Mouse (Mus musculus) MEL (cell line): Measurements from ENCODE around the gene Alx3. TPM values are rescaled to one million over a fixed set of nuclear protein-coding genes. Genes with fewer than 3 reads are reported as not detected.

Source experiments
- DNase-seq: peaks from one replicate; pipeline ENCODE4 v3.0.0; 2011; ENCODE audit warnings: low read depth, low spot score
- H3K27ac ChIP-seq: 2 replicates; pipeline ENCODE4 v1.5.1; 2012; ENCODE audit warnings: low read depth, mild to moderate bottlenecking, control low read depth, low read length, moderate library complexity; ENCODE audit not compliant: control insufficient read depth
- H3K27me3 ChIP-seq, 2 experiments: fragments of 150-350 bp in 1 of 2; sonication (generic) in 1 of 2; 2 replicates each; pipeline ENCODE4 v1.6.1; 2012; ENCODE audit warnings: low read length in 2 of 2, mild to moderate bottlenecking in 2 of 2, improper control_type of control experiment in 1 of 2, moderate library complexity in 1 of 2; ENCODE audit not compliant: insufficient read depth in 2 of 2, control insufficient read depth in 1 of 2
- H3K36me3 ChIP-seq, 2 experiments: 2 replicates each; pipeline ENCODE4 v1.6.1; 2012 to 2014; ENCODE audit warnings: low read length in 2 of 2, improper control_type of control experiment in 1 of 2, inconsistent platforms in 1 of 2, mild to moderate bottlenecking in 1 of 2; ENCODE audit not compliant: insufficient read depth in 2 of 2, control insufficient read depth in 1 of 2
- H3K4me1 ChIP-seq, 2 experiments: fragments of 150-350 bp in 1 of 2; sonication (generic) in 1 of 2; 2 replicates each; pipeline ENCODE4 v1.6.1; 2012; ENCODE audit warnings: low read length in 2 of 2, improper control_type of control experiment in 1 of 2, mild to moderate bottlenecking in 1 of 2; ENCODE audit not compliant: insufficient read depth in 2 of 2, control insufficient read depth in 1 of 2
- H3K4me3 ChIP-seq, 2 experiments: fragments of 150-350 bp in 1 of 2; sonication (generic) in 1 of 2; 2 replicates each; pipeline ENCODE4 v1.5.1; 2012; ENCODE audit warnings: low read depth in 2 of 2, low read length in 2 of 2, mild to moderate bottlenecking in 2 of 2, moderate library complexity in 2 of 2, control low read depth in 1 of 2, improper control_type of control experiment in 1 of 2; ENCODE audit not compliant: control insufficient read depth in 1 of 2, insufficient read depth in 1 of 2
- H3K79me2 ChIP-seq: 2 replicates; pipeline ENCODE4 v1.6.1; 2012; ENCODE audit warnings: mild to moderate bottlenecking, low read length, moderate library complexity; ENCODE audit not compliant: control insufficient read depth, poor library complexity, insufficient read depth
- H3K9ac ChIP-seq: 2 replicates; pipeline ENCODE4 v1.6.1; 2012; ENCODE audit warnings: low read depth, mild to moderate bottlenecking, control low read depth, low read length, moderate library complexity; ENCODE audit not compliant: control insufficient read depth, poor library complexity, severe bottlenecking
- H3K9me3 ChIP-seq: fragments of 150-350 bp; sonication (generic); replicated peaks from 2 replicates; pipeline ENCODE4 v1.6.1; 2012; ENCODE audit warnings: mild to moderate bottlenecking, low read length, improper control_type of control experiment, moderate library complexity; ENCODE audit not compliant: insufficient read depth
- BHLHE40 ChIP-seq: IDR thresholded peaks from 2 replicates; pipeline ENCODE4 v1.6.1; 2012; ENCODE audit warnings: low read depth, mild to moderate bottlenecking, inconsistent platforms, low read length, improper control_type of control experiment, borderline replicate concordance
- CTCF ChIP-seq, 3 experiments: IDR thresholded peaks in 2 of 3; conservative IDR thresholded peaks in 1 of 3; 2 replicates each; pipeline ENCODE4 v1.5.1; 2011 to 2012; ENCODE audit warnings: low read length in 3 of 3, low read depth in 2 of 3, mild to moderate bottlenecking in 2 of 3, improper control_type of control experiment in 1 of 3, inconsistent platforms in 1 of 3, mixed read lengths in 1 of 3, moderate library complexity in 1 of 3; ENCODE audit not compliant: control insufficient read depth in 1 of 3, insufficient read depth in 1 of 3, poor library complexity in 1 of 3, severe bottlenecking in 1 of 3
- ETS1 ChIP-seq: IDR thresholded peaks from 2 replicates; pipeline ENCODE4 v1.6.1; 2012; ENCODE audit warnings: low read depth, mild to moderate bottlenecking, inconsistent platforms, low read length, improper control_type of control experiment, moderate library complexity
- GABPA ChIP-seq: IDR thresholded peaks from 2 replicates; pipeline ENCODE4 v1.6.1; 2012; ENCODE audit warnings: low read depth, mild to moderate bottlenecking, inconsistent platforms, low read length, improper control_type of control experiment, moderate library complexity
- GATA1 ChIP-seq: IDR thresholded peaks from 2 replicates; pipeline ENCODE4 v1.6.1; 2011; ENCODE audit warnings: low read depth, low read length, improper control_type of control experiment
- HCFC1 ChIP-seq: IDR thresholded peaks from 2 replicates; pipeline ENCODE4 v1.6.1; 2012; ENCODE audit warnings: low read depth, mild to moderate bottlenecking, inconsistent platforms, low read length, improper control_type of control experiment, moderate library complexity
- JUND ChIP-seq: IDR thresholded peaks from 2 replicates; pipeline ENCODE4 v1.6.1; 2011; ENCODE audit warnings: low read depth, mild to moderate bottlenecking, improper control_type of control experiment, low read length
- MAFK ChIP-seq: IDR thresholded peaks from 2 replicates; pipeline ENCODE4 v1.6.1; 2011; ENCODE audit warnings: low read depth, mild to moderate bottlenecking, low read length, improper control_type of control experiment, borderline replicate concordance
- MAZ ChIP-seq: IDR thresholded peaks from 2 replicates; pipeline ENCODE4 v1.6.1; 2012; ENCODE audit warnings: low read depth, mild to moderate bottlenecking, inconsistent platforms, low read length, improper control_type of control experiment
- MEF2A ChIP-seq: IDR thresholded peaks from 2 replicates; pipeline ENCODE4 v1.6.1; 2014; ENCODE audit warnings: low read depth, mild to moderate bottlenecking, inconsistent platforms, low read length, improper control_type of control experiment; ENCODE audit not compliant: poor library complexity, insufficient replicate concordance, severe bottlenecking; ENCODE audit errors: extremely low read depth
- MXI1 ChIP-seq: IDR thresholded peaks from 2 replicates; pipeline ENCODE4 v1.6.1; 2011; ENCODE audit warnings: mild to moderate bottlenecking, low read depth, low read length, improper control_type of control experiment
- MYB ChIP-seq: IDR thresholded peaks from 2 replicates; pipeline ENCODE4 v1.6.1; 2011; ENCODE audit warnings: mild to moderate bottlenecking, low read depth, low read length, improper control_type of control experiment
- POLR2A ChIP-seq, 2 experiments: IDR thresholded peaks; 2 replicates each; pipeline ENCODE4 v1.6.1; 2011 to 2012; ENCODE audit warnings: low read length in 2 of 2, mild to moderate bottlenecking in 2 of 2, control low read depth in 1 of 2, improper control_type of control experiment in 1 of 2, low read depth in 1 of 2, moderate library complexity in 1 of 2; ENCODE audit not compliant: control insufficient read depth in 1 of 2, insufficient read depth in 1 of 2, poor library complexity in 1 of 2
- POLR2AphosphoS2 ChIP-seq: IDR thresholded peaks from 2 replicates; pipeline ENCODE4 v1.6.1; 2011; ENCODE audit warnings: low read length, improper control_type of control experiment
- POLR2AphosphoS5 ChIP-seq: IDR thresholded peaks from 2 replicates; pipeline ENCODE4 v1.6.1; 2012; ENCODE audit warnings: low read depth, borderline replicate concordance, mild to moderate bottlenecking, inconsistent platforms, low read length, moderate library complexity, mixed read lengths
- RAD21 ChIP-seq: IDR thresholded peaks from 2 replicates; pipeline ENCODE4 v1.6.1; 2011; ENCODE audit warnings: mild to moderate bottlenecking, low read depth, low read length, improper control_type of control experiment
- RCOR1 ChIP-seq: IDR thresholded peaks from 2 replicates; pipeline ENCODE4 v1.6.1; 2012; ENCODE audit warnings: low read depth, mild to moderate bottlenecking, inconsistent platforms, low read length, improper control_type of control experiment
- SMC3 ChIP-seq: IDR thresholded peaks from 2 replicates; pipeline ENCODE4 v1.6.1; 2011; ENCODE audit warnings: low read depth, low read length, improper control_type of control experiment
- TBP ChIP-seq: IDR thresholded peaks from 2 replicates; pipeline ENCODE4 v1.8.0; 2011; ENCODE audit warnings: low read depth, low read length, improper control_type of control experiment
- UBTF ChIP-seq: IDR thresholded peaks from 2 replicates; pipeline ENCODE4 v1.6.1; 2012; ENCODE audit warnings: low read depth, mild to moderate bottlenecking, inconsistent platforms, low read length, improper control_type of control experiment, moderate library complexity, borderline replicate concordance; ENCODE audit not compliant: insufficient read depth
- USF2 ChIP-seq, 2 experiments: IDR thresholded peaks; 2 replicates each; pipeline ENCODE4 v1.6.1; 2011 to 2012; ENCODE audit warnings: improper control_type of control experiment in 2 of 2, low read length in 2 of 2, borderline replicate concordance in 1 of 2, inconsistent platforms in 1 of 2, low read depth in 1 of 2, mild to moderate bottlenecking in 1 of 2; ENCODE audit not compliant: insufficient read depth in 1 of 2
- ZC3H11A ChIP-seq: IDR thresholded peaks from 2 replicates; pipeline ENCODE4 v1.6.1; 2012; ENCODE audit warnings: low read depth, mild to moderate bottlenecking, inconsistent platforms, low read length, improper control_type of control experiment
- ZKSCAN1 ChIP-seq: IDR thresholded peaks from 2 replicates; pipeline ENCODE4 v1.6.1; 2012; ENCODE audit warnings: low read depth, mild to moderate bottlenecking, inconsistent platforms, low read length, improper control_type of control experiment, moderate library complexity
- polyA plus RNA-seq, 2 experiments: library from polyadenylated mRNA; stranded (reverse) in 1 of 2; unstranded in 1 of 2; fragments of >175 nt in 1 of 2; fragments of >200 nt in 1 of 2; gene quantifications; 2 replicates each; pipeline versions ENCODE4 v1.2.1 to v1.2.4; 2012; ENCODE audit warnings: low replicate concordance in 2 of 2, low read depth in 1 of 2; ENCODE audit not compliant: insufficient read length in 2 of 2, insufficient read depth in 1 of 2, missing spikeins in 1 of 2
- total RNA-seq: library from RNA; depleted of rRNA; stranded (reverse); fragments of 300-350 nt; gene quantifications from 2 replicates; pipeline ENCODE4 v1.2.3, GENCODE M21; 2012

Alx3 gene
- total and polyA plus RNA-seq, 3 experiments = not detected

GRCm38 (mm10) chr3:107624424-107624823, 29.6 kb downstream of the Alx3 start:
- no peak for DNase-seq
- H3K36me3 ChIP-seq = peaks cover under 1 to 9% of the 10 kb centered on the region in 2 experiments; a peak in 3 of 4 replicates

GRCm38 (mm10) chr3:107625536-107625935, 30.7 kb downstream of the Alx3 start:
- TF ChIP-seq SMC3 (no peak), TBP (no peak), RAD21 (no peak), POLR2AphosphoS2 (no peak), USF2 (IDR thresholded peaks at IDR 0.05; ENCODE audit: borderline replicate concordance in 1 of 2, insufficient read depth in 1 of 2, low read depth in 1 of 2, low read length in 2 of 2) (no peak), MXI1 (no peak), MAZ (no peak), GABPA (no peak), MYB (no peak), ZC3H11A (no peak), MAFK (no peak), CTCF (IDR thresholded peaks at IDR 0.05 in 2 of 3, conservative IDR thresholded peaks at IDR 0.05 in 1 of 3; ENCODE audit: control insufficient read depth in 1 of 3, insufficient read depth in 1 of 3, low read depth in 2 of 3, low read length in 3 of 3, poor library complexity in 1 of 3, severe bottlenecking in 1 of 3) (no peak), HCFC1 (no peak)
- TF ChIP-seq, all 39 proteins: peak for 0
- H3K27ac ChIP-seq = no peak overlapping the region
- peaks cover 2% of the 10 kb centered on the region; the same call in 1 of the 2 replicates for H3K79me2 ChIP-seq
- H3K4me1 ChIP-seq = peaks cover 0 to 3% of the 10 kb centered on the region in 2 experiments; a peak in 3 of 4 replicates
- H3K4me3 ChIP-seq = no peak overlapping the region
- peaks cover 6 to 7% of the 10 kb centered on the region in 2 experiments for H3K36me3 ChIP-seq
- H3K27me3 ChIP-seq = no peaks in the 10 kb centered on the region
- H3K9me3 ChIP-seq = no peaks in the 10 kb centered on the region
- no peak for DNase-seq
- H3K9ac ChIP-seq = no peak overlapping the region

More at GRCm38 (mm10) chr3:107624424-107624823, 29.6 kb downstream of the Alx3 start:
- no peak overlapping the region for H3K27ac ChIP-seq
- H3K4me1 ChIP-seq = no peaks in the 10 kb centered on the region
- no peak overlapping the region for H3K9ac ChIP-seq
- H3K27me3 ChIP-seq = no peaks in the 10 kb centered on the region
- TF ChIP-seq MEF2A (no peak), JUND (no peak)
- H3K9me3 ChIP-seq = no peaks in the 10 kb centered on the region
- H3K79me2 ChIP-seq = 0 out of 2 replicates have a peak, but pooled peaks cover 2% of the 10 kb centered on the region
- H3K4me3 ChIP-seq = no peak overlapping the region

- H3K36me3 ChIP-seq = peaks cover 6 to 7% of the 10 kb centered on the region in 2 experiments
- H3K4me3 ChIP-seq = no peak overlapping the region
- H3K27ac ChIP-seq = no peak overlapping the region
- H3K9ac ChIP-seq = no peak overlapping the region
- H3K79me2 ChIP-seq = peaks cover 6% of the 10 kb centered on the region
- no peaks in the 10 kb centered on the region for H3K9me3 ChIP-seq
- no peak for DNase-seq
- TF ChIP-seq MAZ (no peak), GABPA (no peak), ZKSCAN1 (no peak), USF2 (IDR thresholded peaks at IDR 0.05; ENCODE audit: borderline replicate concordance in 1 of 2, insufficient read depth in 1 of 2, low read depth in 1 of 2, low read length in 2 of 2) (no peak), ETS1 (no peak), POLR2A (IDR thresholded peaks at IDR 0.05; ENCODE audit: control insufficient read depth in 1 of 2, insufficient read depth in 1 of 2, low read depth in 1 of 2, low read length in 2 of 2, poor library complexity in 1 of 2) (no peak), MYB (no peak), BHLHE40 (no peak), RCOR1 (no peak), POLR2AphosphoS5 (no peak), SMC3 (no peak), MXI1 (no peak), UBTF (no peak), GATA1 (no peak)
- no peaks in the 10 kb centered on the region for H3K27me3 ChIP-seq
- H3K4me1 ChIP-seq = peaks cover 0 to 5% of the 10 kb centered on the region in 2 experiments; a peak in 3 of 4 replicates
Measured at GRCm38 (mm10) chr3:107626751-107627150, 31.9 kb downstream of the Alx3 start.
